Mouse (Mus musculus) large intestine, adult 2 months (tissue): Measurements from ENCODE around the gene 1600012H06Rik. TPM values are rescaled to one million over a fixed set of nuclear protein-coding genes. Genes with fewer than 3 reads are reported as not detected.
"Not testable (repeated sequence)": the region's sequence is repeated elsewhere in the genome, so short reads cannot be mapped to it uniquely, and the experiment has no call there.

Source experiments
- DNase-seq: peaks from one replicate; pipeline ENCODE4 v3.0.0-alpha.2; 2012; ENCODE audit warnings: low read depth, low spot score
- WGBS: fragments of 180-500 bp; shearing (Covaris S2); methylation state at CpG from one replicate; pipeline ENCODE4 v1.1.7; 2018; 5-methylcytosine and 5-hydroxymethylcytosine counted together
- polyA plus RNA-seq: library from polyadenylated mRNA; depleted of rRNA; stranded (reverse); fragments of >200 nt; gene quantifications from 2 replicates; pipeline ENCODE4 v1.2.3, GENCODE M21; 2012; rRNA removed

1600012H06Rik gene
- polyA plus RNA-seq, 1 experiment: 13.0 TPM

- DNase-seq: not testable (repeated sequence)
- WGBS: no CpG with 5 or more reads among the region's 5 CpGs
Measured at GRCm38 (mm10) chr17:14994140-14994539, 51.2 kb downstream of the 1600012H06Rik start.

- DNase-seq: not testable (repeated sequence)
- WGBS: no CpG with 5 or more reads among the region's 4 CpGs
Measured at GRCm38 (mm10) chr17:15000047-15000446, 57.1 kb downstream of the 1600012H06Rik start.

DNA sequence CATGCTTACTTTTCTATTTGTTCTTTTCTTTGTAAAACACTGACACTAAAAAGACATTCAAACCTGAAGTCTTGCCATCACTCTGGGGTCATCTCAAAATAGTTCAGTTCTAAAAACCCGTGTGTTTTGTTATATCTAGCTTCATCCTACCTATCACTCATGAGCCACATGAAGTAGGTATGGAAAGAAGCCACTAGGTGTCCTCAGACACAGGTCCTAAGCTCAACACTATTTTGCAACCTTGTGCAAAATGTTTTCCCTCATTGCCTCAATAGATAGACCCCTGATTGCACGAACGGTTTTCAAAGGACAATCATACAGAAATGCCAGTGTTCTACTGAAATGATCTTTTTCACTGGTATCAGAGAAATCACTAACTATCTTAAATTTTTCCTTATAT is 66.1 kb downstream of the 1600012H06Rik start:
- WGBS: no CpG with 5 or more reads among the region's 3 CpGs
- DNase-seq: not testable (repeated sequence)

Other genes starting within 250 kb of the 1600012H06Rik start
- 5.5 and 8.9 TPM in 2 replicates for gene Thbs2, start 248.9 kb upstream of the 1600012H06Rik start, polyA plus RNA-seq
- gene Wdr27, start within 50 bp of the 1600012H06Rik start, polyA plus RNA-seq: 1.5 and 2.2 TPM in 2 replicates
- 19.8 and 20.2 TPM in 2 replicates for gene Phf10, start 18.1 kb downstream of the 1600012H06Rik start, polyA plus RNA-seq
- 5.7 and 7.9 TPM in 2 replicates for gene 9030025P20Rik, start 35.3 kb downstream of the 1600012H06Rik start, polyA plus RNA-seq
- 0.40 TPM in 1 of 2 replicates, not detected in the other for gene Gm3417, start 35.6 kb downstream of the 1600012H06Rik start, polyA plus RNA-seq
- gene Gm3435, start 67.0 kb downstream of the 1600012H06Rik start, polyA plus RNA-seq: 0.88 and 1.6 TPM in 2 replicates
- gene Ermard, start 98.0 kb downstream of the 1600012H06Rik start, polyA plus RNA-seq: 28.3 and 33.2 TPM in 2 replicates
- gene Tcte3, start 98.3 kb downstream of the 1600012H06Rik start, polyA plus RNA-seq: not detected in 2 replicates
- gene Gm3448, start 98.4 kb downstream of the 1600012H06Rik start, polyA plus RNA-seq: 0.27 and 0.49 TPM in 2 replicates